Mouse (Mus musculus) megakaryocyte, adult 5-6 weeks (primary cell): ENCODE data around the gene Cct6b. TPM values are rescaled to one million over a fixed set of nuclear protein-coding genes. Genes with fewer than 3 reads are reported as not detected.

Source experiments
- ATAC-seq: 2 replicates; pipeline ENCODE4 v1.8.0; 2016; ENCODE audit warnings: mild to moderate bottlenecking, inconsistent platforms; ENCODE audit not compliant: poor library complexity, severe bottlenecking
- total RNA-seq, 2 experiments: library from RNA; stranded (forward) in 1 of 2; stranded (reverse) in 1 of 2; fragments of 153-499, 151-499 nt in 1 of 2; fragments of 221-1000, 200-1000 nt in 1 of 2; gene quantifications; 2 replicates each; pipeline versions ENCODE4 v1.2.3 to v1.2.4; 2015 to 2017

The Cct6b gene
- total RNA-seq (2015) (0.11 TPM in 1 of 2 replicates, not detected in the other), total RNA-seq (2017) (not detected in 2 replicates)

DNA sequence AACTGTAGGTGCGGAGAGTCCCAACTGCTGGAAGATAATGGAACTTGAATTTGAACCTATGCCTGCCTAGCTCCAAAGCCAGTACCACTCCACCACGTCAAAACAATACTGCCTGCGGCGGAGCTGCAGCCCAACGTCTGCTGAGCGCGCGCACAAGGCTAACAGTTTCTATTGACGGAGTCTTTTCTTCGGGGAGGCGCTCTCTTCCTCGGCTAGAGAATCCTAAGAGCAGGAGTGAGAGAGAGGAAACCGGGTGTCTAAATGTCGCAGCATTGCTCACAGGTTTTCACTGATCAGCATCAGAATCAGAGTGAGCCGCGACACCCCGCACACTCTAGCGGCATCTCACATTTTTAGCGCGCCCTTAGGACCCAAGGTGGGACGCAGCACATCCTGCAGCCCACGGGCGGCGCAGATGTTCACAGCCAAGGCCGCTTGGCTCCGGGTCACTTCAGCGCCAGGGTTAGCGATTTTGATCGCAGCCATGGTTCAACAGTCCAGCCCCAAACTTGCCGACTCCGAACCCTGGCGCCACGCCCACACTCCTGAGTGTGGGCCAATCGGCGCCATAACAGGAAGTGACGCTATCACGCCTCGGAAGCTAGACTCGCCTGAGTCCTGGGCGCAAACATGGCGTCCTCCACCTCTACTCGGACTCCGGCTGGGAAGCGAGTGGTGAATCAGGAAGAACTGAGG lies at the start of gene Cct6b, which contains the start of gene Zfp830:
Gene Cct6b, minus strand, starts transcription at position 580 of the 696 bp plus-strand sequence.
Gene Zfp830, plus strand, starts transcription at position 604 of the 696 bp plus-strand sequence.
- peak; percentile 98 for ATAC-seq

DNA sequence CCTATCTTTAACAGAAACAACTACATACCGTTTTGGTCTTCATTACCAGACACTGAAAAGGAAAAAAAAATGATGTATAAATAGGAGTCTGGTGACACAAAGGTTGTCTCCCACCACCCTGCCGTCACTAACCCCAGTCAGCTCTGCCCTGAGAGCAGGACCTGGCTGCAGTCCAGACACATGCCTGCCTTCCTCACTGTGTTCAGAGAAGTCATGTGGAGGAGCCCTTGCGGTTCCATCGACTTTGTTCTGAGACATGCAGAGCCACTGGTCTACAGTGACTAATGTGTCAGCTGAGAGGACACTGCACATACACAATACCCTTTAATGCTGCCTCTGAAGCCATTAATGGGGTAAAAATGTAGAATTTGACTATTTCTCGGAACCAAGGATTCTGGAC lies 44.4 kb upstream of the Cct6b start:
- ATAC-seq = no peak

- no peak for ATAC-seq
Measured at GRCm38 (mm10) chr11:82807370-82807769, 43.2 kb upstream of the Cct6b start.

DNA sequence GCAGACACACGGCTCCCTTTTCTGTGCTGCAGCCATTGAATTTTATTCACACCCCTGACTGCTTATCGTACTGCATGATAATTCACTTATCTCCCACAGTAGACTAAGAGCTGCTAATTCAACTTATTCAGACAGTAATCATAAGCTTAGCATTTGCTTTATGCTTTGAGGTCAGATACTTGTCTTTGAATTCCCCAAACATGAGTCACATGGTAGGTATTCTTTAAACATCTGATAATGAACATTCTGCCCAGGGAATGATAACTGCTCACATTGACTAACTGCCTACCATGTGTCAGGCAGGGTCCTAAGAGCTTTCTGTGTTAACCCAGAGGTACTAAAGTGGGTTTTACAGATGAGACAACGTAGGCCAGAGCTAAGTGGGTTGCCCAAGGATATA lies 42.5 kb upstream of the Cct6b start:
- ATAC-seq = no peak

GRCm38 (mm10) chr11:82783453-82783852 lies 19.3 kb upstream of the Cct6b start:
- no peak for ATAC-seq

GRCm38 (mm10) chr11:82782197-82782596 lies 18.1 kb upstream of the Cct6b start:
- no peak for ATAC-seq

DNA sequence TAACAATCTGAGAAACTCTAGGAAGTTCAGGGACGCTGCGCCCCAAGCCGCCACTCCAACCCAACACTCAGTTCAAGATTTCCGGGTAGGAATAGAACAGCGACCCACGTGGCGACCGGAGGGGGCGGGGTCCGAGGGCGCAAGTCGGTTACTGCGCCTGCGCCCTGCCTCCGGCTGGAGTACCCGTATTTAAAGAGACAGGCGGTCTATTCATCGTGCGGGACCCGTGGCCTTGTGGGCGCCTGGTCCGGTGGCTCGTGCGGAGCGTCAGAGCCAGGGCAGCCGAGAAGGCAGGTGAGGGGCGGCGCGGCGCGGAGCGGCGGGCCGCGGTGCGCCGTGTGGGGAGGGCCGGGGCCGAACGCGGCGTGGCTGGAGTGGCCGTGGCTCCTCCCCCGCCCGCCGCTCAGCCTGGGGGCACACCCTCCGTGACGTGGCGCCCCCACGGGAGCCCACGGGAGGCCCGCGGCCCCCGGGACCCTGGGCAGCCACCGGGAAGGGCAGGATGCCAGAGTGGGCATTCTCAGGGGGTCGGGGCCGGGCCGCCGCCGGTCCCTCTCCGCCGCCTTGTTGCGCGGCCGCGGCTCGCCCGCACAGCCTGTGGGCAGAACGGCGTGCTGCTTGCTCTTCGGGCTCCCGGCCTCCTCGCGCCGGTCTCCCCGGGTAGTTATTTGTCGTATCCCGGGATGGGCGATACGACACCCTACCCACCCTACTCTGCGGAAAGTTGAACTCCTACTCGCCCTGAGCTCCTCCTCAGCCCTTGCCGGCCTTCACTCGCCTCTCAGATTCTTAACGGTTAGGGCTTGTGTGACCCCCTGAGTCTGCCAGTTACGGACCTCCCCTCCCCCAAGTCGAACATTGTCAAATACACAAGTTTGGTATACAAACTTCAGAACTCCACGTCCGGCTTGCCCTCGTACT lies 17.1 kb upstream of the Cct6b start, which contains the start of gene Lig3:
Gene Lig3, plus strand, starts transcription at position 126 of the 921 bp plus-strand sequence.
- peak; percentile 92 for ATAC-seq

DNA sequence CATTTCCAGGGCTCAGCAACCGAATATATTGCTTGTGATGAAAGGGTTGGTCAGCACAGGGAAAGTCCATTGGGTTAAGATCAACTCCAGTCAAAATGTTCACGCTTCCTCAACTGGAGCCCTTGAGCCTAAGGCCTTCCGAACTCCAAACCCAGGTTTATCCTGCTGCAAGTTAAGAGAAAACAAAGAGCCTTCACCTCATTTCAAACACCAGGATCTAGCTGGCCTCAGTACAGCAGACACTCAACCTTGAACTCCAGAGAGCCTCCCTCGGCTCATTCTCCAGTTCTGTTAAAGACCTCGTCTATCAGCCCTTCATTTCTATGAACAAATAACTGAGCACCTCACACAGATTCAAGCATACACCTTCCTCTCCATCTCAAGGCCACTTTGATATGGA lies 16.0 kb upstream of the Cct6b start:
- no peak for ATAC-seq

GRCm38 (mm10) chr11:82764438-82764924 lies 360 bp upstream of the Cct6b start:
- ATAC-seq = peak; percentile 48

- ATAC-seq = no peak
Measured at GRCm38 (mm10) chr11:82763261-82763660, 860 bp downstream of the Cct6b start.

DNA sequence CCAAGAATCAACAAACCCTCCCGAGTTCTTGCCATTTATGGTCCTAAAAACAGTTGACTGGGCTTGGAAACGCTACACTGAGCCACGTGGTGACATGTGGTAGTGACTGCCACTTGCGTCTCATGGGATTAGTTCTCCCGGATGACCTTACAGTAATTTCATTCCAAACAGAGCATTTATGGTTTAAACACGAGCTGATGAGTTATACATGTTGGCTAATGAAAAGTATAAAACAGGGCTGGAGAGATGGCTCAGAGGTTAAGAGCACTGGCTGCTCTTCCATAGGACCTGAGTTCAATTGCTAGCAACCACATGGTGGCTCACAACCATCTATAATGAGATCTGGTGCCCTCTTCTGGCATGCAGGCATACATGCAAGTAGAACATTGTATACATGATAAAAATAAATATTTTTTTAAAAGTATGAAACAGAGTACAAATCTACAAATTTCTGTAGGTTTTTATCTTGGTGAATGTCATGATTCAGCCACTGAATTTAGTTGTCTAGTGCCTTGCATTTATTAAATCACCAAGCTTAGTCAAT lies 1.8 kb downstream of the Cct6b start:
- ATAC-seq = no peak

DNA sequence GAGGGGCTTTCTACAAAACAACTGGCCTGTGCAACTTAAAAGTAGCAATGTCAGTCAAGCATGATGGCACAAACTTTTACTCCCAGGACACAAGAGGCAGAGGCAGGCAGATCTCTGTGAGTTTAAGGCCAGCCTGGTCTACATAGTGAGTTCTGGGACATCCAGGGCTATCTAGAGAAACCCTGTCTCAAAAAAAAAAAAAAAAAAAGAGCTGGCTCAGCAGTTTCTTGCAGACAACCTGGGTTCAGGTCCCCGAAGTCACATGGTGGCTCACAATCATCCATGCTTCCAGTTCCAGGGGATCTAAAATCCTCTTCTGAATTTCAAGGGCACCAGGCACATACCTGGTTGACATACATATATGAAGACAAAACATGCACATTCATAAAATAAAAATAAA lies 8.2 kb downstream of the Cct6b start:
- ATAC-seq = no peak

DNA sequence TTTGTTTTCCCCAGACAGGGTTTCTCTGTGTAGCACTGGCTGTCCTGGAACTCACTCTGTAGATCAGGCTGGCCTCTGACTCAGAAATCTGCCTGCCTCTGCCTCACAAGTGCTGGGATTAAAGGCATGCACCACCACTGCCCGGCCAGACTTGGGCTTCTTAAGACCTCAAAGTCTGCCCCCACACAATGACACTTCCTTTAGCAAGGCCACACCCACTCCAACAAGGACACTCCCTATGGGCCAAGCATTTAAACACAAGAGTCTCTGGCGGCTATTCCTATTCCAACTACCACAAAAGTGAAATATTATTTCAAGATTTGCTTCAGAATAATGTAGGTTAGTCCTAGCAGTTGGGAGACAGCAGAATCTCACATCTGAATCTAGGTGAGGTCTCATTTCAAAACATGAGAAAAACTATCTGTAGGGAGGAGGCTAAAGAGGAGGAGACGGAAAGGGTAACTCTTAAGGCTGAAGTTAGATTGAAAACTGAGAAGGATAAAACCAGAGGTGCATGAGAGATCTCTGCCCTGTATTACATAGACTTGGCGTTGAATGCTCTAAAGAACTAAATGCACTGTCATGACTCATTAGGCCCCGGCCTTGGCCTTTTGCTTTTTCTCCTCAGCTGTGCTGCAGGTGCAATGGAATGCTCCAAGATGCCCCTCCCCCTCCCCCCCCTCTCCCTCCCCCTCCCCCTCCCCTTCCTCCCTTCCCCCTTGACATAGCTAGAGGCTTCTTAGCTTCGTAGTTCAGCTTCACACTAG lies 11.6 kb downstream of the Cct6b start:
- no peak for ATAC-seq

GRCm38 (mm10) chr11:82746857-82747366 lies 17.2 kb downstream of the Cct6b start:
- peak; percentile 98 for ATAC-seq

DNA sequence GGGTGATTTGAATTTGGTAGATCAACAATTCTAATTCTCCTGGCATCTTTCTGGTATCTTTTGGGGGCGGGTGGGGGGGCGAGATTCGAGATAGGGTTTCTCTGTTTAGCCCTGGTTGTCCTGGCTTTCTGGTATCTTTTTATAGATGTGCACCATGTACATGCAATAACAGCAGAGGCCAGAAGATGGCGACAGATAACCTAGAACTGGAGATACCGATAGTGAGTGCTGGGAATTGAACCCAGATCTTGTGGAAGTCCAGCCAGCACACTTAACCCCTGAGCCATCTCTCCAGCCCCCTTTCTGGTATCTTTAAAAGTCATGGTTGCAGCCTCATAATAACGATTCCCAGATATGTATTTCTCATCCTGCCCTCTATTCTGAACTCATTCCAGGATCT lies 18.0 kb downstream of the Cct6b start:
- peak; percentile 62 for ATAC-seq

- no peak for ATAC-seq
Measured at GRCm38 (mm10) chr11:82739006-82739405, 25.1 kb downstream of the Cct6b start.

DNA sequence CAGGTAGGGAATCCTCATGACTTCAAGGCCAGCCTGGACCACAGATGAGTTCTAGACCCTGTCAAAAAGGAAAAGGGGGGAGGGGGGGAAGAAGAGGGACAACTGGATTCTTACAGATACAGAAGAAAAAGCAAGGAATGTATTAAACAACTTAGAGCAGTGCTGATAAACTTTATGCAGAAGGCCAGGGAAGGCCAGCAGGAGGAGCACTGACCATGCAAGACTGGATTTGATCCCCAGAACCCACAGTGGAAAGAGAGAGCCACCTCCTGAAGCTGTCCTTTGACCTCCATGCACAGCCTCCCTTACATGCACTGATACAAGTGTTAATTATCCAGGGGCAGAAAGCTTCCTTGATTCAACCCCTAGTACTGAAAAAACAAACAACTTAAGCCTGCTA lies 29.9 kb downstream of the Cct6b start:
- no peak for ATAC-seq

DNA sequence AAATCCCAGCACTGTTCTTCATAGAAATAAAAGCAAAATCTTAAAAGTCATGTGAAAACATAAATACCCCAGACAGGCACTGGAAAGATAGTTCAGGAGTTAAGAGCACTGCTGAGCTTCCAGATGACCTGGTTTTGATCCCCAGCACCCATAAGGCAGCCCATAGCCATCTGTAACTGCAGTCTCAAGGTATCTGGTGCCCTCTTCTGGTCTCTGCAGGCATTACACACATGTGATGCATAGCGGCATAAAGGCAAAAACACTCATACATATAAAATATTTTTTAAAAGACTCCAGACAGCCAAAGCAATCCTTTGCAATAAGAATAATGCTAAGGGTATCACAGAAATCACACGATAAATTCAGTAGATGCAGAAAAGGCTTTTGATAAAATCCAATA lies 37.3 kb downstream of the Cct6b start:
- no peak for ATAC-seq

DNA sequence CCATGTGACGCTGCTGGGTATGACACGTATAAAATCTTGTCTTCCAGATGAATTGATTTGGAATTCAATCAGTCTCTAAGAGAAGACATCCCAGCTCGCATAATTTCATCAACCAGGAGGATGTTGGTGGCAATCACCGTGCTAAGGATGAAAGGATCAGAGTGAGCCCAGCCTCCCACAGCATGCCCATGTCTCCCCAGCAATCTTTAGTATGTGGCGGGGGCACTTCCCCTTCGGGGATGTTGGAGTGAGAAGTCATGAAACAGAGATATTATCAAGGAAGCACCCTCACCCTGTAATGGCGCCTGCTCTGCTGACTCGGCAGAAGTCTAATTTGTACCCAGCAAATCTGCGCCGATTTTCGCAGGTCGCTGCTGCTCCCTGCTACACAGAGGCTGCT lies 44.8 kb downstream of the Cct6b start:
- ATAC-seq = 0 out of 2 replicates have a peak, but pooled peaks have one; percentile 40

GRCm38 (mm10) chr11:82712681-82713080 lies 51.4 kb downstream of the Cct6b start:
- ATAC-seq = no peak
